Mouse (Mus musculus) yolk sac, embryonic 10.5 days (tissue): ENCODE measurements around the gene AL731706.2.
"Not testable (repeated sequence)": the region's sequence is repeated elsewhere in the genome, so short reads cannot be mapped to it uniquely, and the experiment has no call there.

Experiments used
- DNase-seq: peaks from one replicate; pipeline ENCODE4 v3.0.0-alpha.2; 2017; ENCODE audit warnings: low spot score

The AL731706.2 gene

DNA sequence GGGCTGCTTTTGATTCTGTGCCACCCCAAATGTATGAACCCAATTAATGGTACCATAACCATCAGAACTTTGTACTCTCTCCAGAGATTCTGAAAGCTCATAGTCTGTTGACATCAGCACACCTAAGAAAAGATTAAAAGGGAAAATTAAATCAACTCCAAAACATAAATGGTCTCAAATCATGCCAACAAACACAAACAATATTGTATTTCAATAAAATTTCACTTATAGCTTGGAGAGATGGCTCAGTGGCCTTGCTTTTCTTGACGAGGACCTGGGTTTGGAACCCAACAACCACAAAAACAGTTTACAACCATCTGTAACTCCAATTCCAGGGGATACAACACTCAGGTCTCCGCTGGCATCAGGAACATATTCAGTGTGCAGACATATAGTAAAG, at the start of gene AL731706.2:
Gene AL731706.2, minus strand, starts transcription at position 101 of the 400 bp plus-strand sequence.
- no peak for DNase-seq

DNA sequence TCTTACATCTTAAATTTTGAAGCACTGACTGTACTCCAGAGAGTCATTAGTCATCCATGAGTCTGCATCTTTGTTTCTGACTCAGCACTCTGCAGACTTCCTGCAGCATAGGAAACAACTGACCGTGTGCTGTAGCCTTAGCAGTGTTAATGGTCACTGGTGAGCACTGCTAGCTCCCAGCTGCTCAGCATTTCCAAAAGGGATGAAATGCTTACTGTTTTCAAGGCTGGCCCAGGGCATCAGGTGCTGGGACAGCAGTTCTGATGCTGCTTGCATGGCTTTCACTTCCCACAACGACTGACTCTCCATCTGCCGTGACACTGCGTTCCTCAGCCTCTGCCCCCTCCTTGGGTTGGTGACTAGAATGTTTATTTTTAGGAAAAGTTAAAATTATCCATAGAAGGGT, 35.5 kb upstream of the AL731706.2 start:
- DNase-seq = no peak

DNA sequence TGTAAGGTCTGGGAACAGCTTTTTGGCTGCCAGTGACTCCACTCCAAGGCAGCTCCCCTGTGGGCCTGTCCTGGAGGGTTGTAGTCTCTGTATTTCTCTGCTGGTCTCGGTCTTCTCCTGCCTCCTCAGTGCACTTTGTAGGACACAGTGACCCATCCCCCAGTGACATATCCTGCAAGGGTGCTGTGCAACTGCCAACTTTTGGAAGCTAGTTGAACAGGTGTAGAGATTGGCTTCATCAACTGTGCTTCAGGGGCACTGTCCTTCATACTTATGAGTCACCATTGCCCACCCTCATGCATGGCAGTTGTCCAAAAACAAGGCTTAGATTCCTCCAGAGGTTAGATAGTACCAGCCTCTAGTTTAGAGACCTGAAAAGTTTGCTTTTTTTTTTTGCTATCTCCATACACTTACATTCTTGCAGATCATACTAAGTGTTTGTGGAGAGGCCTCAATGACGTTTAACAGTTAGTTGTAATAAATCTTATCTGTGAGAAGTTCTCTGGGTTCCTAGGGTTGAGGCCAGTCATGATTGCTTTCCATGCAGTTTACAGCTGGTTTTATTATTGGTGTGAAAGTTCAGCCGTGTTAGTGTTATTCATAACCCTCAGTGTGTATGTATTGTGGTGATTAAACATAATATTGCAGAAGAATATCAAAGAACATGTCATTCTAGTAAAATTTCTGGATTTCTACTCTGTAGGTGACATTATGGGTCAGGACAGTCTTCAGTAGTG, 34.9 kb upstream of the AL731706.2 start:
- no peak for DNase-seq

DNA sequence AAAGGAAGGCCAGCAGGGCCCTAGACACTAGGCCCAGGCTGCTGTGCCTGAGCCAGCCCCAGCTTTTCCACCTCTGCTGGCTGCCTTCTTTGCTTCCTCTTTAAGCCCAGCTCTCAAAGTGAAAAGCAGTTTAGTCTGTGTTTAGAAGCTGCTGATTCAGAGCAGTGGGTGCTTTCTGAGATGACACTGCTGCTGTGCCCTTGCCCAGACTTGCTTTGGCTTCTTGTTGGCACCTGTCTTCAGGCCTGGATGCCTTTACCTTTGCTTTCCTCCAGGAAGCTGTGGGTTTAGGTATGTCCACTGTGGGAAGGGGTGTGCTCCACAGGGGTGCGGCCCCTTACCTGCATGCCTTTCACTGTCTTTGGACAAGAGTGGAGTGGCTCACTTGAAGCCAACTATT, 34.0 kb upstream of the AL731706.2 start:
- DNase-seq = no peak

DNA sequence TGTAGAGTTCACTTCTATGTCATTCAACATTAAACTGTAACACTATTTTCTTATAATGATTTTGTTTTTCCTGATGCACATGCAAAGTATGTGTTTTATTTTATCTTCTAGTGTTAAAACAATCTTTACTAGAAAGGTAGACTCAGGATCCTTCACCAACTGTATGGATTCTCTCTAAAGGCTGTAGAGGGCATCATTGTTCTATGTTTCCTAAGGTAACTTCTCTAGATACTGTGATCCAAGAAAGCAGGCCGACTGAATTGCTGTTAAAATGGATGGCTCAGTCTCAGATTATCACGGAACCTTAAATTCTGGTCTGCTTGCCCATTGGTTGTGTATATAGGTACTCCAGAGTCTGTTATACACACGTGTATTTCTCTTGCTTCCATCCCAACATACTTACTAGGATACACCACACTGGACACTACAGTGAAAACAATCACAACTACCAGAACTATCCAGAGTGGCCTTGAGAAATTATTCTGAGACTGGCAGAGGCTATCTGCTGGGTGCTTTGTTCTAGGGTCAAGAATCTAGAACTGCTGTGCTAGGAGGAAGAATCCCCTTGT, 28.9 kb upstream of the AL731706.2 start:
- no peak for DNase-seq

DNA sequence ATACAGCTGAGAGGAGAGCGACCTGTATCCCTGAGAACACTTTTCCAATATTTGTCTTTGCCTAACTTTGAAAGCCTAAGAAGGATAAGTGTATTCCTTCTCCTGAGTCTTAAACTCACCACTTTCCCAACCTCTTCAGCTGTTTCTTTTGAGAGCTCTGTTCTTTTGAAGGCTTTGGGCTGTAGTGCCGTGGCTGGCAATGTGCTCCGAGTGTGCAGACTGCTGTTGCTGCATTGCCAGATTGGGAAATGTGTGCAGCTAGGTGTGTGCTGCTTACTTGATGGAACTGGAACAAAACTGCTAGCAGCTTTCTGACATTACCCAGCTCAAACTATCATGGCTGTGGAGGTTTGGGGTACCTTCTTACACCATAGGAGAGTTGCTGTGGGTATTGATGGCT, 27.5 kb upstream of the AL731706.2 start:
- DNase-seq = no peak

DNA sequence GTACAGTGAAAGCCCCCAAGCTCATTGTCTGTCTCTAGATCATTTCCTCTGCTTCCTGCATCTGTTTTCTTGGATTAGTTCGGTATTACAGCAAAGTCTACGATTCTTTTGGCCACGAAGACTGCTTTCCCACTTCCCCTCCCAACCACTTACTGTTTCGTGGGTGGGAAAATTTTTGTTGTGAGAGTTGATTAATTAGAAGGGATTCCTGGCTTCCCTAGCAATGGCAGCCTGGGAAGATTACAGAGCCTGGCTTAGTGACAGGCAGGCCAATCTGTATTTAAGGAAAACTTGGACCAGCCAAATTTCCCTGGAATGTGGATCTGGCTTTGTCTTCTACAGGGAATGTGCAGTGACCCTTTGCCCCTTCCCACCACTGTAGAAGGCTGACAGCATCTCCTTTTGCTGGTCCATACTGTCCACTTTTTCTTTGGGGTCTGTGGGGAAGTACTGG, 26.5 kb upstream of the AL731706.2 start:
- DNase-seq = peak; percentile 14

DNA sequence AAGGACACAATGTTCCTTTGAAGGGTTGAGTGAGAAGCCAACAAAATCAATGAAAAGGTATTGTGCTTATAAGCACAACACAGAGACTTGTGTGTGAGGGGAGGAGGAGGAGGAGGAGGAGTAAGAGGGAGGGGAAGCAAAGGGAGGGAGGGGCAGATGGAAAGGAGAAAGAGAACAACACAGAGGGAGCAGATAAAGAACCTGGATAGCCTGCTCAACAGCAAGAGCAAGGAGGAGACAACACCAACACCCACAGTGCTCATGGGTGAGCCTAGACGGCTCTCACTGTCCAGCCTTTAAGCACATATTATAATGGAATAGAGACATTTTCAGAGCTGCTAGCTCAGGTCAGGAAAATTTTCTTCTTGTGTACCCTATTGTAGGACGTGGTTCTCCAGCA, 23.8 kb upstream of the AL731706.2 start:
- DNase-seq = no peak

DNA sequence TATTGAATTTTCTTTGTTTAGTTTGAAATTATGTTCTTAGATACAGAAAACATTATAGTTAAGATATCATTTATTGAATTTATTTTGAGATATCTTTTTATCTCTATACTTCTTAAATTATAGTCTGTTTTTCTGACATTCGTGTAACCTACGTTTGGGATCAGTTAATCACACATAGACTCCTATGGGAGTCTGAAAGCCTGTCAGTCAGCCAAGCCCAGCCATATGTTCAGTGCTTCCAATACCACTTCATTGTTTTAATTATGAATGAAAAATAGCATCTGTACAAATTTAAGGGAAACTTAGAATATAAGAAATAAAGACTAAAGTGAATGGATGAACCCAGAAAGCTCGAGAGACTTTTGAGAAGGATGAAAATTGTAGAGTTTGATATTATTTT, 23.1 kb upstream of the AL731706.2 start:
- no peak for DNase-seq

DNA sequence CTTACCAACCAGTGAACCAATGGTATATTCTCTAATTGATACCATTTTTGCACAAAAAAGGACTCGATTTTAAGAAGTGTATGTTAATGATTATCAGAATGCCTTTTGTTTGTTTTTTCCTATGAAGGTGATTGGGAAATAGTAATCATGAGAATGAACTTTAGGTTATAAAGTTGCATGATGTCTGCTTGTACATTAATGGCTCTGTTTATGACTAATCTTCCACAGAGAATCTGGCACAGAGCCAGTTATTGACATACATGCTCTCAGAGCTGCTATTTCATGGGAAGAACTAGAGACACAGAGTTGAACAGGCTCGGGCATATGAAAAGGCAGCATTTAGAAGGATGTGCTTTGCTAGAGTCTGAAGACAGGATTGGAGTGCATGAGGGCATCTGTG, 10.7 kb upstream of the AL731706.2 start:
- DNase-seq = no peak

DNA sequence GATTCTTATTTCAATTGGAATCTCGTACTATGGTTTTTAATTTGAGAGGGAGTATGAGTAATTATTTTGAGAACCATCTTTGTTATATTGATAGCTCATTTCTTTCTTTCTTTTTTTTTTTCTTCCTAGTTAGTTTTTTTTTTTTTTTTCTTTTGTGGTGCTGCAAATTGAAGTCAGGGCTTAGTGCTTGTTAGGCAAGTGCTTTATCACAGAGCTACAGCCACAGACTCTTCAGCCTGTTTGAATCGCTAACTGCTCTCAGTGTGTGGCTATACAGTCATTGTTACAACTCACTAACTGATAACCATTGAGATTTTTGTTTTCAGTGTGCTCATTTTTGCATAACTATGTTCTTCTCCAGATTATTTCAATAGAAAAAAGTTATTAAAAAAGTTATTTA, 9.0 kb upstream of the AL731706.2 start:
- no peak for DNase-seq

DNA sequence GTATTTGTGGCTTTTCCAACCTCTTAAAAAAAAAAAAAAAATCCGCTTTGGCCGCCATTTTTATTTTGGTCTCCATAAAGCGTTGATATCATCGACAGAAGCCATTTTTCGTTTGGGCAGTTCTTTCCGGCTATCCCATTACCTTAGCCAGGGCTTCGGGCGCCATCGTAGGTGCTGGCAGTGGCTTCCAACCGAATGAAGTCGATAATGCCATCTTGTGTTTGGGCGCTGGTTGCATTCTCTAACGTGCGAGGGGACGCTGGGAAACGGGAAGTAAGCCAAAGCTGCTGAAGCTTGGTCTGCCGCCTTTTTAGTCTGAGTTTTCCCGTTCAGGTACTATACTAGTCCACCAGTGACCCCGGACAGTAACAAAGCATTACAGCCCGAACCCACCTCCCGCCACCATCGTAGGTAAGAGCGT, 6.5 kb upstream of the AL731706.2 start:
- peak; percentile 94 for DNase-seq

DNA sequence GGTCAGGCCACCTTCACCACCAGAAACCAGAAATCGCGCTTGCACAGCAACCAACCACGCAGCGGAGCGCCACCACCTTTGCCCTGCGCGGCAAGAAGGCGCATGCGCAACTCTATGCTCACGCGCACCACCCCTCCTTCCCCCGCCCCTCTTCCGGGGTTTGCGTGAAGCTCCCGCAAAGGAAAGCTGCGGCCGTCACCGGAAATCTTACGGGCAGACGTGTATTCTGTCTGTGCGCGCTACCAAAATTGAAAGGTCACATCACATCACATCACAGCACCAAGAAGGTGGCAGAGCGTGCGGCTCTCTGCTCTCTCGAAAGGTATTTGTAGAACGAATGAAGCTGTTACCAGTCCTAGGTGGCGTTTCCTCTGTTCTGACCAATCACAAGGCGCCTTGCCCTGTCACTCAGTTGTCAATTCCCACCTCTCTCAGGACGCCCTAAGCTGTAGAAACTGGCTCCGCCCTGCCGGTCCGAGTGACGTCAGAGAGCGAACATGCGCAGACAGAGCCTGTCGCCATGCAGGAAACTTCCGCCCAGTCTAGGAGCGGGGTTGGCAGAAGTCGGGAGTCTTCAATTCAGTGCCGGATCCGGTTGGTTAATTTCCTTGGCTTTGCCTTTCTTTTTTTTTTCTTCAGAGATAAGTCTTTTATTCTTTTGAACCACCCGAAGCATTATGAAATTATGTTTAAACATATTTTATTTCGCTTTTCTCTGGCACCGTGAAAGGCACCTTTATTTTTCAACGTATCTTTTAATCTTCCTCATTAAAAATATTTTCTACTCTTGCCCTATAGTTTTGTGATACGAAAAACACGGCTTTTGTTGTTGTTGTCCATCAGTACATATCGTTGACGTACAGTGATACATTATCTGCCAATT, 5.8 kb upstream of the AL731706.2 start, which contains the start of the genes Slx4ip, AL731706.1 and Mkks:
Gene Slx4ip, plus strand, starts transcription at position 151 of the 883 bp plus-strand sequence.
Gene AL731706.1, minus strand, starts transcription at position 322 of the 883 bp plus-strand sequence.
Gene Mkks, minus strand, starts transcription at position 322 of the 883 bp plus-strand sequence.
- DNase-seq = peak; percentile 99

DNA sequence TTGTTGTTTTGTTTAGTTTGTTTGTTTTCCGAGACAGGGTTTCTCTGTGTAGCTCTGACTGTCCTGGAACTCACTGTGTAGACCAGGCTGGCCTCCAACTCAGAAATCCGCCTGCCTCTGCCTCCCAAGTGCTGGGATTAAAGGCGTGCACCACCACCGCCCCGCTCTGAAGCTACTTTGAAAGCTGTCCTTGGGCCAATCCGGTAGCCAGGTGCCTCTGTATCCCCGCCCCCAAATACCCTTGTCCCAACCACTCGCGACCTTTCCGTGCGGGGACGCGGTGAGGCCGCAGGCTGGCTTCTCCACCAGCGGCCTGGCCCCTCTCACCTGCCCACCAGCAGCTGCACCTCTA, 5.2 kb upstream of the AL731706.2 start:
- not testable (repeated sequence) for DNase-seq

DNA sequence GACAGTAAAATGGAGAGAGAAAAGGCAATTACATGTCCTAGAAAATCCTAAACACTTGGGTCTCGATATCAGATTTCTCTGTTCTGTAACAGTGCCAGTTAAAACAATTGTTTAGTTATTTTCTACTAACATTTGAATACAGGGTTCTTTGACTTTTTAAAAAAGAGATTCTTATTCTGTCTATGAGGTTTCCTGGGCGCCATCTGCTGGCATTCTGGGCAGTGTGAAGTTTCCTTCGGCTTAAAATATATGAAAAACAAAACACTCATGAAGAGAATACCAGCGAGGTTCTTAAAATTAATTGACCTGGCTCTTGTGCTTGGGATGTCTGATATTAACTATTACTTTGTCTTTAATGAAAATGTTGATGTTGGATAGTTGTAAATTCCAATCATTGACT, 1.4 kb upstream of the AL731706.2 start:
- no peak for DNase-seq

DNA sequence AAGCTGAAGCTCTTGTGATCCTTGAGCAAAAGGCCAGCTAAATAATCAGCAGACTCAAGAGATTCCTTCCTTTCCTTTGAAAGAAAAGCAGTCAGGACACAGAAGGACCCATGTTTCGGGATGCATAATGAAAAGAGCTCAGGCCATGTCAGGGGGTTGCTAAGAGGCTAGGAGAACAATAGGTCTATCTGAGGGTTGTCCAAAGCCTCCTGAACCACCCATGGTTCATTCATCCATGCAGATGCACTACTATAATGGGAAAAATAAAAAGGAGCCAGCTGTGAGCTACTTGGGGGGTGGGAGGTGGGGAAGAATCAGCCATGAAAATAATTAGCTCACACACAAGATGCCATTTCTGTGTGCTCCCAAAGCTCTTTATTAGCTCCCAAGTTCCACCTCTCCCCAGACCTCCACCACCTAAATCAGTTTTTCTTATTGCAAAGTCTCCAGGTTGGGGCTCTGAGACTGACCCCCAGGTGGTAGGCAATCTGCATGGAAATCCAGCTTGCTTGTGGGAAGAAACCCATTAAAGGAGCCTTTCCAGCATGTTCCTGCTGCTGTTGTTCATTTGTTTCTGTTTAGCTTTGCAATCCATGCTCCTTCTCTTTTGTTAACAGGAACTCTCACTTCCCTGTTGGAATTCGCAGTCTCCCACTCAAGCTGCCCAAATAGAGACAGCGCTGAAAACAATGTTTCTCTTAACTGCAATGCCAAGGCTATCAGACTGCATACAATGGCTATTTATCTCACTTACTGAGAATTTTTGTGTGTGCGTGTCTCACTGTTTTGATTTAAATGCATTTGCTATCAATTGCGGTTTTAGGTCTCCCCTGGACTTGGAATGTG, 30.7 kb downstream of the AL731706.2 start:
- no peak for DNase-seq

DNA sequence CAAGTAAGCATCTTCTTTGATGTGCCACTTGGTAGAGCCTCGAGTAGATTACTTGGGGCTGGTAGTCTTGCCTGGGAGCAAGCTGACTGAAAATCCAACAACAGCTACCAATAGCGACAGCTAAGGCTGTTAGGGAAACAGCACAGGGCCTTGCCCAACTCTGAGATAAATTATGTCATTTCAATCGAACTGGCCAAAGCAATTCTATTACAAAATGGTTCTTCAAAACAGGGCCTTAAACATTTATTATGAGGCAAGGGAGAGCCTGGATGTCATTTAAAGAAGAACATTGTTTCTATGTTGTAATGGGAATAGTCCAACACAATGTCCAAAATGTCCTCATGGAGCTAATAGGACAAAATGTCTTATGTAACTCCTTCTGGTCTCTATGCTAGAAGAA, 35.1 kb downstream of the AL731706.2 start:
- no peak for DNase-seq

DNA sequence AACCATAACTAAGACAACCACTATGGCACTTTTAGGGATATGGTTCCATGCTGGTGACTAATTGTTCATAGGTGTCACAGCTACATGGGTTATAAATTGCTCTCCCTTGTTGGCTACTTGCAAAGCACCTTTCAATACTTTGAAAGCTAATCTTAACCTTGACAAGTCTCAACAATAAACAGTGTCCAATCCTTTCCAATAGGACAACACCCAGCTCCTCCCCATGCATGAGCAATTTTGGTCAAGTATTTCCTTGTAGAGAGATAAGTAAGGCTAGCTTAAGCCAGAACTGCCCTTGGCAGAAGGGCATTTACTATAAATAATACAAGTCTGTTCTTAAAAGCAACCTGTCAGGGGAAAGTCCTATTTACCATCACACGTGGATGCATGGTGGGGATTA, 47.5 kb downstream of the AL731706.2 start:
- no peak for DNase-seq

DNA sequence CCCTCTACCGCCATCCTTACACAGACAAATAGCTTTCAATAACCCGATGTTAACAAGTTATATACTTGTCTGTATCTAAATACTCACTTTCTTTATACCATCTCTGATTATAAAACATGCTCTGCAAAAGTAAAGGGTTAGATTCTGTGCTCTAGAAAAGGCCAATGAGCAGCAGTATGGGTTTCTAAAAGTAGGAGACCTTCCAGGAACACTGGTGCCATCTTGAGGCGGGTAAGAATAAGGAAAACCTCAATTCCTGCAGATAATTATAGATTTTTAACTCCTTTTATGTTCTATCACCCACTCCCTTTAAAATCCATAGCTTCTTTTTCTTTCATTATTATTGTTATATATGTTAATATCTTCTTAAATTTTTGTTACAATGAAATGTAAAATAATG, 49.6 kb downstream of the AL731706.2 start:
- DNase-seq = no peak
